Comparison of ENCODE assay signal across 2 mouse cellular contexts in genomic region chr13:21716540-21717391, GRCm38 (mm10).
TF ChIP-seq lines count a peak whose summit lies in the region.

No protein-coding gene starts in this region.

TF ChIP-seq in CH12.LX, 34 proteins besides CTCF, POLR2A, EP300 and RAD21:
- TF ChIP-seq ETS1 (conservative IDR thresholded peaks at IDR 0.05; ENCODE audit: low read depth, low read length): peak; percentile 40
- peak; percentile 97; the same call in 1 of the 2 replicates for TF ChIP-seq UBTF (IDR thresholded peaks at IDR 0.05; ENCODE audit: low read depth, low read length)
- 0 out of 2 replicates have a peak, but pooled peaks have one; percentile 13 for TF ChIP-seq MAFK (IDR thresholded peaks at IDR 0.05; ENCODE audit: insufficient replicate concordance, low read length)
- TF ChIP-seq MAZ (IDR thresholded peaks at IDR 0.05; ENCODE audit: low read depth, low read length): peak; percentile 47; the same call in 1 of the 2 replicates
- peak; percentile 39; the same call in 1 of the 2 replicates for TF ChIP-seq HCFC1 (IDR thresholded peaks at IDR 0.05; ENCODE audit: low read depth, low read length)
- TF ChIP-seq ZMIZ1 (IDR thresholded peaks at IDR 0.05; ENCODE audit: low read depth, low read length): peak; percentile 98
- peak; percentile 44; the same call in 1 of the 2 replicates for TF ChIP-seq CHD1 (IDR thresholded peaks at IDR 0.05; ENCODE audit: low read depth, low read length)
- TF ChIP-seq IRF4 (IDR thresholded peaks at IDR 0.05; ENCODE audit: low read depth, low read length): peak; percentile 89
- TF ChIP-seq RCOR1 (conservative IDR thresholded peaks at IDR 0.05; ENCODE audit: low read depth, low read length): peak; percentile 86
- TF ChIP-seq ELF1 (IDR thresholded peaks at IDR 0.05; ENCODE audit: low read depth, low read length): 0 out of 2 replicates have a peak, but pooled peaks have one; percentile 23
- peak; percentile 74 for TF ChIP-seq SIN3A (IDR thresholded peaks at IDR 0.05; ENCODE audit: low read length)
- TF ChIP-seq MAX (IDR thresholded peaks at IDR 0.05; ENCODE audit: low read length): peak; percentile 64; the same call in 1 of the 2 replicates
- peak; percentile 49 for TF ChIP-seq BHLHE40 (IDR thresholded peaks at IDR 0.05; ENCODE audit: low read depth, low read length)
- TF ChIP-seq NELFE (IDR thresholded peaks at IDR 0.05; ENCODE audit: low read depth, low read length): peak; percentile 85

TF ChIP-seq in myocyte, 11 proteins besides CTCF, POLR2A, EP300 and RAD21:
- peak; percentile 82 for TF ChIP-seq POLR2AphosphoS2 (IDR thresholded peaks at IDR 0.05; ENCODE audit: insufficient read length, low read depth)
